Mouse (Mus musculus): ENCODE results near the gene Atp8a2. TPM values are rescaled to one million over a fixed set of nuclear protein-coding genes. Genes with fewer than 3 reads are reported as not detected.
A peak's percentile ranks its signal among the peaks of the same experiment; 100 is the strongest.
"Not testable (repeated sequence)": the region's sequence is repeated elsewhere in the genome, so short reads cannot be mapped to it uniquely, and the experiment has no call there.

Atp8a2 gene
- polyA plus RNA-seq, 1 experiment, result 0.01 TPM

DNA sequence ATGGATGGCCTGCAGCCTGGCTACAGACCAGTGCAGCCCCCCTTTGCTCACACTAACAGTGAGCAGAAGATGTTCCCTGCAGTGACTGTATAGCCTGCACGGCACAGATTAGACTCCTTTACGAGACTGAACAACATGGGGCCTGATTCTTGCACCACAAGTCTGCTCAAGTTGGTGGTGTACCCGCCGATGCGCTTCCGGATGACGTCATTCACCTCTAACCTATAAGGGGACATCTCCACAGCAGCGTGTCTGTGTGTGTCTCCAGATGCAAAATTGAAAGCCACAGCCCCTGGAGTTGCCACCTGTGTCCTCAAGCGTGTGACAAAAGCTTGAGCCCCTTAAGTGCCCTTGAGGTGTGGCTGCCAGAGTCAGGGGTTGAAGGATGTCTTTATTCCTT is 566.9 kb downstream of the Atp8a2 start:
- H3K27me3 ChIP-seq (ENCODE audit: control insufficient read depth), result peaks cover 19% of the 10 kb centered on the region
- TF ChIP-seq GATA1 (IDR thresholded peaks at IDR 0.05; ENCODE audit: low read length) (no peak), TAL1 (IDR thresholded peaks at IDR 0.05; ENCODE audit: low read length) (no peak)
- no peak overlapping the region for H3K4me3 ChIP-seq (replicated peaks)
- H3K36me3 ChIP-seq (ENCODE audit: control insufficient read depth), result no peaks in the 10 kb centered on the region
- no peaks in the 10 kb centered on the region for H3K9me3 ChIP-seq (ENCODE audit: control insufficient read depth, low read length)
- H3K4me1 ChIP-seq (ENCODE audit: control insufficient read depth), result no peaks in the 10 kb centered on the region

DNA sequence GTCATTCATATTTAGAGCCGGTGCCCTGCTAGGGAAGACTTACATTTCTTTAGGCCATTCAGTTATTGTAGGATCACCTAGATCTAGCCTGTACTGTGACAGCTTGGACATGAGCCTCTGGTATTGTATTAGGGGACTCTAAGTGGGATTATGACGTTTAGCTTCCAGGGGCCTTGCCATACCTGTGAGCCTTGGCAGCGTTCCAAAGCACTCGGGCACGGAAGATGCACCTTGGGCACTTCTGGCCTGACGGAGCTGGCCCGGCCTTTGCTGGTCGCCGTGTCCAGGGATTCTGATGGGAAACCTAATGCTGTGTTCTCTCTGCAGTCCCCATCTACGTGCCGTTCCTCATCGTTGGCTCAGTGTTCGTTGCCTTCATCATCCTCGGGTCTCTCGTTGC is 567.7 kb downstream of the Atp8a2 start:
- no peaks in the 10 kb centered on the region for H3K4me1 ChIP-seq (ENCODE audit: control insufficient read depth)
- TF ChIP-seq GATA1 (IDR thresholded peaks at IDR 0.05; ENCODE audit: low read length) (no peak), TAL1 (IDR thresholded peaks at IDR 0.05; ENCODE audit: low read length) (no peak)
- H3K4me3 ChIP-seq (replicated peaks), result no peak overlapping the region
- no peaks in the 10 kb centered on the region for H3K9me3 ChIP-seq (ENCODE audit: control insufficient read depth, low read length)
- peaks cover 27% of the 10 kb centered on the region for H3K27me3 ChIP-seq (ENCODE audit: control insufficient read depth)
- no peaks in the 10 kb centered on the region for H3K36me3 ChIP-seq (ENCODE audit: control insufficient read depth)

DNA sequence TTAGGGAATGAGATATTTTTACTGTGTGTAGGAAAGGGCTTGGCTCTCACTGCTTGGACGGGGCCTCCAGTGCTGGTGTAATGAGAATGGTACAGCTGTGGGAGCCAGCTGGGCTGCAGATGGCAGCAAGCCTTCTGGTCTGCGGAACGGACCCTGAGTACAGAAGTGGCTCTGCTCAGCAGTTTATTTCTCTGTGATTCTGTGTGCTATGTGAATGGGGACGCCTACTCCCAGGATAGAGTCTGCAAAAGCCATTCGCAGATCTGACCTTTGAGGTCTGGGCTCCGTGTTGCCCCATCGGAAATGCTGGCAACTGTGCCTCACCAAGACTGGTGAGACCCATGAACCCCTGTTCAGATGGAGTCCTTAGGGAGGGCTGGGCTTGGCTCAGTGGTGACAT is 569.2 kb downstream of the Atp8a2 start:
- Histone ChIP-seq H3K4me3 (replicated peaks) (no peak overlapping the region), H3K4me1 (ENCODE audit: control insufficient read depth) (no peaks in the 10 kb centered on the region), H3K27me3 (ENCODE audit: control insufficient read depth) (peaks cover 32% of the 10 kb centered on the region), H3K36me3 (ENCODE audit: control insufficient read depth) (no peaks in the 10 kb centered on the region), H3K9me3 (ENCODE audit: control insufficient read depth, low read length) (no peaks in the 10 kb centered on the region)
- no peak for TF ChIP-seq GATA1 (IDR thresholded peaks at IDR 0.05; ENCODE audit: low read length)
- no peak for TF ChIP-seq TAL1 (IDR thresholded peaks at IDR 0.05; ENCODE audit: low read length)

GRCm38 (mm10) chr14:59627142-59627680 is 569.8 kb downstream of the Atp8a2 start:
- Histone ChIP-seq H3K4me3 (replicated peaks) (no peak overlapping the region), H3K4me1 (ENCODE audit: control insufficient read depth) (no peaks in the 10 kb centered on the region), H3K36me3 (ENCODE audit: control insufficient read depth) (no peaks in the 10 kb centered on the region), H3K9me3 (ENCODE audit: control insufficient read depth, low read length) (no peaks in the 10 kb centered on the region), H3K27me3 (ENCODE audit: control insufficient read depth) (peaks cover 32% of the 10 kb centered on the region)
- TF ChIP-seq TAL1 (IDR thresholded peaks at IDR 0.05; ENCODE audit: low read length) (no peak), GATA1 (IDR thresholded peaks at IDR 0.05; ENCODE audit: low read length) (no peak)

DNA sequence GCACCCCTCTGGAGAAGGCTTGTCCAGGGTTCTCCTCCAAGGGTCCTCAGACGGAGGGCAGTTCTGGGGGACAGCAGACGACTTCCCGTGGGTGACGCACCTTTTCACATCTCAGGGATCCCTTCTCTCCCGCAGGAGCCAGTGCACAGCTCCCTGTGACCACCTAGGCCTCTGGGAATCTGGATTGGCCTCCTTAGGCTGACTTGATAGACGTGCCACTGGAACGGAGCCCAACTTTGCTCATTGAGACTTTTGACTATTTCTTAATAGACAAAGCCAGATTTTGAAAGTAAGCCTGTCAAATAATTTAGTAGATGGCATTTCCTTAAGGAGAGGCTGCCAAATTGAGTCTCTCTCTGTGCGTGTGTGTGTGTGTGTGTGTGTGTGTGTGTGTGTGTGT is 570.3 kb downstream of the Atp8a2 start:
- H3K9me3 ChIP-seq (ENCODE audit: control insufficient read depth, low read length), result no peaks in the 10 kb centered on the region
- no peaks in the 10 kb centered on the region for H3K4me1 ChIP-seq (ENCODE audit: control insufficient read depth)
- H3K4me3 ChIP-seq (replicated peaks), result no peak overlapping the region
- TF ChIP-seq GATA1 (IDR thresholded peaks at IDR 0.05; ENCODE audit: low read length) (no peak), TAL1 (IDR thresholded peaks at IDR 0.05; ENCODE audit: low read length) (no peak)
- H3K36me3 ChIP-seq (ENCODE audit: control insufficient read depth), result no peaks in the 10 kb centered on the region
- peaks cover 32% of the 10 kb centered on the region for H3K27me3 ChIP-seq (ENCODE audit: control insufficient read depth)

DNA sequence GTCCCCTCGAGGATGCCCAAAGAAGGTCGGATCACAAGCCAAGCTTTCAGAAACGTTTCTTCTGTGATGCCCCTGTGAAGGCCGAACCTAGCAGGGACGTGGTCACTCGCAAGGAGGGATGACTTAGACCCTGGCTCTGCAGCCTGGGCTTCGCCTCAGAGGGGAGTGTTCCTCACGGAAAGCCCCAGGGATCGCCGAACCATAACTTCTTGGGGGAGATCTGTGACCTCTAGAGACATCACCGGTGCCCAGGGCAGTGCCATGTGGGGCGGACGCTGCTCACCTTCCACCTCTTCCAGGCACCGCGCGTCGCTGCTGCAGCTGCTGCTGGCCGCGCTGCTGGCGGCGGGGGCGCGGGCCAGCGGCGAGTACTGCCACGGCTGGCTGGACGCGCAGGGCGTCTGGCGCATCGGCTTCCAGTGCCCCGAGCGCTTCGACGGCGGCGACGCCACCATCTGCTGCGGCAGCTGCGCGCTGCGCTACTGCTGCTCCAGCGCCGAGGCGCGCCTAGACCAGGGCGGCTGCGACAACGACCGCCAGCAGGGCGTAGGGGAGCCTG is 571.1 kb downstream of the Atp8a2 start:
- H3K9me3 ChIP-seq (ENCODE audit: control insufficient read depth, low read length), result no peaks in the 10 kb centered on the region
- H3K36me3 ChIP-seq (ENCODE audit: control insufficient read depth), result no peaks in the 10 kb centered on the region
- H3K27me3 ChIP-seq (ENCODE audit: control insufficient read depth), result peaks cover 32% of the 10 kb centered on the region
- no peak for TF ChIP-seq TAL1 (IDR thresholded peaks at IDR 0.05; ENCODE audit: low read length)
- TF ChIP-seq GATA1 (IDR thresholded peaks at IDR 0.05; ENCODE audit: low read length), result no peak
- peak overlapping the region; percentile 41 for H3K4me3 ChIP-seq (replicated peaks)
- H3K4me1 ChIP-seq (ENCODE audit: control insufficient read depth), result no peaks in the 10 kb centered on the region

- Histone ChIP-seq H3K36me3 (ENCODE audit: control insufficient read depth) (no peaks in the 10 kb centered on the region), H3K27me3 (ENCODE audit: control insufficient read depth) (peaks cover 32% of the 10 kb centered on the region), H3K9me3 (ENCODE audit: control insufficient read depth, low read length) (no peaks in the 10 kb centered on the region), H3K4me3 (replicated peaks) (peak within 1 kb of the TSS; percentile 41), H3K4me1 (ENCODE audit: control insufficient read depth) (no peaks in the 10 kb centered on the region)
- TF ChIP-seq TAL1 (IDR thresholded peaks at IDR 0.05; ENCODE audit: low read length), result no peak
- TF ChIP-seq GATA1 (IDR thresholded peaks at IDR 0.05; ENCODE audit: low read length), result no peak
These were observed 571.7 kb downstream of the Atp8a2 start, which contains the start of gene Shisa2 for GRCm38 (mm10) chr14:59625158-59625805. Shisa2 (plus strand) TSS chr14:59625308.

GRCm38 (mm10) chr14:59624326-59624885 is 572.6 kb downstream of the Atp8a2 start:
- no peaks in the 10 kb centered on the region for H3K4me1 ChIP-seq (ENCODE audit: control insufficient read depth)
- peaks cover 32% of the 10 kb centered on the region for H3K27me3 ChIP-seq (ENCODE audit: control insufficient read depth)
- H3K9me3 ChIP-seq (ENCODE audit: control insufficient read depth, low read length), result no peaks in the 10 kb centered on the region
- no peak for TF ChIP-seq GATA1 (IDR thresholded peaks at IDR 0.05; ENCODE audit: low read length)
- TF ChIP-seq TAL1 (IDR thresholded peaks at IDR 0.05; ENCODE audit: low read length), result no peak
- no peak overlapping the region for H3K4me3 ChIP-seq (replicated peaks)
- no peaks in the 10 kb centered on the region for H3K36me3 ChIP-seq (ENCODE audit: control insufficient read depth)

DNA sequence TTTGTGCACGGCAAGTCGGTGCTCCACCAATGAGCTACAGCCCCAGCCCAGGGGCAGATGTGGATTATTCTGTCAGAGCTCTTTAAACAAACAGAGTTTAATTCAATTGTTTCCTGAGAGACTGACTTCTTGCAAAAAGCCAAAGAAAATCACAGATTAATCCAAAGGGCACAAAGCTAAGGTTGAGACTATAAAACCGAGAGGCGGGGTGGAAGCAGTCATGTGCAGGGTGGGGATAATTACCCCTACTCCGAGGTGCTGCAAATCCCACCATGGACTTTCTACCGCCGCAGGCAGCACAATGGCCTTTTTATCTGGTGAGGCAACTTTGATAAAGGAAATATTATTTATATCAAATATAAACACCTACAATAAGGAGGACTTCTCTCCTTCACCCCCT is 580.2 kb downstream of the Atp8a2 start:
- H3K4me1 ChIP-seq (ENCODE audit: control insufficient read depth), result no peaks in the 10 kb centered on the region
- H3K27me3 ChIP-seq (ENCODE audit: control insufficient read depth), result no peaks in the 10 kb centered on the region

GRCm38 (mm10) chr14:59614149-59614548 is 582.8 kb downstream of the Atp8a2 start:
- not testable (repeated sequence) for H3K4me3 ChIP-seq (replicated peaks); H3K4me1 ChIP-seq (ENCODE audit: control insufficient read depth); H3K27me3 ChIP-seq (ENCODE audit: control insufficient read depth); H3K9me3 ChIP-seq (ENCODE audit: control insufficient read depth, low read length); H3K36me3 ChIP-seq (ENCODE audit: control insufficient read depth)

More for the DNA sequence above, 580.2 kb downstream of the Atp8a2 start:
- TF ChIP-seq TAL1 (IDR thresholded peaks at IDR 0.05; ENCODE audit: low read length) (no peak), GATA1 (IDR thresholded peaks at IDR 0.05; ENCODE audit: low read length) (no peak)
- H3K9me3 ChIP-seq (ENCODE audit: control insufficient read depth, low read length), result no peaks in the 10 kb centered on the region
- H3K4me3 ChIP-seq (replicated peaks), result no peak overlapping the region
- no peaks in the 10 kb centered on the region for H3K36me3 ChIP-seq (ENCODE audit: control insufficient read depth)
